Mouse (Mus musculus) bone marrow macrophage, adult 2 months (primary cell): Measurements from ENCODE around the gene Cd52.

Source experiments
- CTCF ChIP-seq: IDR thresholded peaks from 2 replicates; pipeline ENCODE4 v1.5.1; 2012; ENCODE audit warnings: low read depth, mild to moderate bottlenecking, low read length, moderate library complexity
- POLR2A ChIP-seq: IDR thresholded peaks from 2 replicates; pipeline ENCODE4 v1.6.1; 2012; ENCODE audit warnings: mild to moderate bottlenecking, low read depth, low read length, borderline replicate concordance

DNA sequence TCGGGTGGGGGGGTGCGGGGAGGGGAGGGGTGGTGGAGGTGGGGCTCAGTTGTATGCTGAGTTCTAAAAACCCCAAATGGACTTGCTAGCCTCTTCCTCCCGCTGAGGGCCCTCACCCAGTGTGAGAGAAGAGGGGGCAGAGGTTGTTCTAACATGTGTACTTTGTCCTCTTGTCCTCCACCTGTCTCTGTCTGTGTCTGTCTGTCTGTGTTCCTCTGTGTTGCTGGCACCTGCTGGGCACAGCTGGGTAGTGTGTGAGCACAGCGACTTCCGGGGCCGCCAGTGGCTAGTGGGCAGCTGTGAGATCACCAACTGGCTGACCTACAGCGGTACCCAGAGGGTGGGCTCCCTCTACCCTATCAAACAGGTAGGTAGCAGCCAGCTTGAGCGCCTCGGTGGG is 5.9 kb downstream of the Cd52 start:
- no peak for TF ChIP-seq POLR2A
- no peak for TF ChIP-seq CTCF
